Mouse (Mus musculus): Measurements from ENCODE around the gene 4930579G24Rik. TPM values are rescaled to one million over a fixed set of nuclear protein-coding genes. Genes with fewer than 3 reads are reported as not detected.
A peak's percentile ranks its signal among the peaks of the same experiment; 100 is the strongest.

4930579G24Rik gene
- polyA plus RNA-seq (2015; fragmentation: Nextera tagmentation; extraction: Ambion mirVana), result 7.6 and 8.9 TPM in 2 replicates

DNA sequence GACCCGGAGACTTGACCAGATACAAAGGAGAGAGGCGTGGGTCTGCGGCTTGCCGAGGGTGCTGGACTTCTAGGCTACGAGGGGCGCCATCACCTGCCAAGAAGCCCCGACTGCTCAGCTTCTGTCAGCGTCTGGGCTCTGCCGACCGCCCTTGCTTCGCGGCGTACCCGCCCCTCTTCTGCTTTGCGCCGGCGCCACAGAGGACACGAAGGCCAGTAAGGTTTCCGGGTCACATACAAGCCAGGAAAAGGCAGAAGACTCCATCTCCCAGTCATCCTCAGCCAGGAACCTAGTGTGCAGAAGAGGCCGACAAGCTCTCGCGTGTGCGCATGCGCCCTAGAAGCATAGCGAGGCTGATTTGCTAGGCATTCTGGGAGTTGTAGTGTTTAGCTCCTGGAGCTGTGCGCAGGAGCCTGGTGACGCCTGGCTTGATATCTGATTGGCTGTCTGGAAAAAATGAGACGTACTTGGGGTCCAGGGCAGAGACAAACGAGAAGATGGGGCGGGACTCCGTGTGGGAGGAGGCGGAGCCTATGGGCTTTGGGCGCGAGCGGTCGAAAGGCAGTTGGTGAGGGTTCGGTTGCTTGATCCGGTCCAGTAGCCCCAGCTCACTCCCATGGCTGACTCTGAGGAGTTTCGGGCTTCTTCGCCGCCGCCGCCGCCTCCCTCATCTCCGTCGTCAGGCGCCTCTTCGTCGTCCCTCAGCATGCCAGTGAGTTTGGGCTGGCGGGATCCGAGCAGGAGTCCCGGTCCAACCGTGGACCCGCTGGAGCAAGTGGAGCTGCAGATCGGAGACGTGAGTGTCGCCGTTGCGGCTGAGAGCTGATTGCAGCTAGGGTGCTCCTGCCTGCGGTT is at the start of gene 4930579G24Rik:
Gene 4930579G24Rik (plus strand): TSS at position 519 of the 855 bp plus-strand sequence.
- H3K4me3 ChIP-seq (ENCODE audit: low read depth, low read length), result peak within 1 kb of the TSS; percentile 70
- peak; percentile 97 for ATAC-seq
- peak within 1 kb of the TSS; percentile 71 for H3K4me2 ChIP-seq (replicated peaks; ENCODE audit: low read depth)
- no peaks in the 10 kb centered on the region for H3K9me3 ChIP-seq (ENCODE audit: control insufficient read depth)
- H3K27me3 ChIP-seq (replicated peaks; ENCODE audit: control insufficient read depth, insufficient read depth, low read length), result no peaks in the 10 kb centered on the region
- TF ChIP-seq CTCF (IDR thresholded peaks at IDR 0.05; ENCODE audit: low read depth), result no peak
- H3K36me3 ChIP-seq (ENCODE audit: control insufficient read depth, insufficient read depth), result peaks cover 6% of the 10 kb centered on the region
- under 1% methylated on average over 60 of the region's 60 CpGs for WGBS
- H3K9ac ChIP-seq (ENCODE audit: low read depth, low read length), result peak within 1 kb of the TSS; percentile 66
- H3K4me1 ChIP-seq (replicated peaks; ENCODE audit: control insufficient read depth, insufficient read depth, low read length), result no peaks in the 10 kb centered on the region
- peak within 1 kb of the TSS; percentile 92 for H3K27ac ChIP-seq (ENCODE audit: low read depth, low read length)

GRCm38 (mm10) chr3:79579891-79580575 is 48.8 kb upstream of the 4930579G24Rik start:
- Histone ChIP-seq H3K36me3 (ENCODE audit: control insufficient read depth, insufficient read depth) (no peaks in the 10 kb centered on the region), H3K4me3 (ENCODE audit: low read depth, low read length) (no peak overlapping the region), H3K4me1 (replicated peaks; ENCODE audit: control insufficient read depth, insufficient read depth, low read length) (no peaks in the 10 kb centered on the region), H3K9me3 (ENCODE audit: control insufficient read depth) (no peaks in the 10 kb centered on the region), H3K27ac (ENCODE audit: low read depth, low read length) (no peak overlapping the region), H3K4me2 (replicated peaks; ENCODE audit: low read depth) (no peak overlapping the region), H3K9ac (ENCODE audit: low read depth, low read length) (no peak overlapping the region), H3K27me3 (replicated peaks; ENCODE audit: control insufficient read depth, insufficient read depth, low read length) (no peaks in the 10 kb centered on the region)
- no peak for TF ChIP-seq CTCF (IDR thresholded peaks at IDR 0.05; ENCODE audit: low read depth)
- no peak for ATAC-seq
- 47% methylated on average over 5 of the region's 5 CpGs for WGBS

DNA sequence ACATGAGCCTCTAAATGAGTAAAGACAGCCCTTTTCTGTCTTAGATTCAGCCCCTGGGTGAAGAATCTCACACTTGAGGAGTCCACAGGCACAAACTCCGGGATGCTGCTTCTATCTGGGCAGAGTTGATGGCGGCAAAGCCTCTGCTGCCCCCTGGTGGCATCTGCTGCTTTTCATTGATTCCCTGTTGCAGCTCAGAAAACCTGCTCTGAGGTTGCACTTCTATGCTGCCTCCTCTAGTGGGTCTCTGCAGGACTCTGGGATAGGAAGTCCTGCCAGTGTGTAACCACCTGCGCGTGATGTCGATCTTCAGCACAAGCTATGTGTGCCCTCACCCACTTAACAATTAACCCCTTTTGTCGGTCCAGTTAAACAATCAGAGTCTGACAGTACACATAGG is 42.1 kb upstream of the 4930579G24Rik start:
- H3K4me2 ChIP-seq (replicated peaks; ENCODE audit: low read depth), result no peak overlapping the region; the same call in 1 of the 2 replicates
- 3% methylated on average over 6 of the region's 6 CpGs for WGBS
- H3K9ac ChIP-seq (ENCODE audit: low read depth, low read length), result no peak overlapping the region
- no peak overlapping the region for H3K27ac ChIP-seq (ENCODE audit: low read depth, low read length)
- no peaks in the 10 kb centered on the region for H3K27me3 ChIP-seq (replicated peaks; ENCODE audit: control insufficient read depth, insufficient read depth, low read length)
- TF ChIP-seq CTCF (IDR thresholded peaks at IDR 0.05; ENCODE audit: low read depth), result peak; percentile 99
- peak; percentile 80 for ATAC-seq
- no peaks in the 10 kb centered on the region for H3K9me3 ChIP-seq (ENCODE audit: control insufficient read depth)
- H3K4me3 ChIP-seq (ENCODE audit: low read depth, low read length), result no peak overlapping the region
- no peaks in the 10 kb centered on the region for H3K4me1 ChIP-seq (replicated peaks; ENCODE audit: control insufficient read depth, insufficient read depth, low read length)
- H3K36me3 ChIP-seq (ENCODE audit: control insufficient read depth, insufficient read depth), result no peaks in the 10 kb centered on the region

DNA sequence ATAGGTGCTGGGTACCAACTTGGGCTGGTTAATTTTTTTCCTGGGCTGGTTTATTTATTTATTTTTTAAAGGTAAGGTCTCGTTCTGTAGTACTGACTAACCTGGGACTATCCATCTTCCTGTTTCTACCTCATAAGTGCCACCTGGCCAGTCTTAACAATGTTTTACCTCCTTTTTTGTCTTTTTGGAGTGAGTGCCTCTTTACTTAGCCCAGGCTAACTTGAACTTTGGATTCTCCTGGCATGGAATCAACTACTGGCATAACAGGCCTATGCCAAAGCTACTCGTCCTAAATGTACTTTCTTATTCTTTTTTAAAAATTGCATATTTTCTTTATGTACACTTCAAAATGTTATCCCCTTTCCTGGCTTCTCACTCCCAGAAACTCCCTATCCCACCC is 39.2 kb upstream of the 4930579G24Rik start:
- Histone ChIP-seq H3K4me2 (replicated peaks; ENCODE audit: low read depth) (no peak overlapping the region), H3K4me3 (ENCODE audit: low read depth, low read length) (no peak overlapping the region), H3K36me3 (ENCODE audit: control insufficient read depth, insufficient read depth) (peaks cover 4% of the 10 kb centered on the region; the same call in 1 of the 2 replicates), H3K27me3 (replicated peaks; ENCODE audit: control insufficient read depth, insufficient read depth, low read length) (no peaks in the 10 kb centered on the region), H3K27ac (ENCODE audit: low read depth, low read length) (no peak overlapping the region), H3K9me3 (ENCODE audit: control insufficient read depth) (no peaks in the 10 kb centered on the region), H3K9ac (ENCODE audit: low read depth, low read length) (no peak overlapping the region), H3K4me1 (replicated peaks; ENCODE audit: control insufficient read depth, insufficient read depth, low read length) (no peaks in the 10 kb centered on the region)
- 72% methylated on average over 2 of the region's 2 CpGs for whole genome bisulfite sequencing
- ATAC-seq, result no peak
- TF ChIP-seq CTCF (IDR thresholded peaks at IDR 0.05; ENCODE audit: low read depth), result no peak

DNA sequence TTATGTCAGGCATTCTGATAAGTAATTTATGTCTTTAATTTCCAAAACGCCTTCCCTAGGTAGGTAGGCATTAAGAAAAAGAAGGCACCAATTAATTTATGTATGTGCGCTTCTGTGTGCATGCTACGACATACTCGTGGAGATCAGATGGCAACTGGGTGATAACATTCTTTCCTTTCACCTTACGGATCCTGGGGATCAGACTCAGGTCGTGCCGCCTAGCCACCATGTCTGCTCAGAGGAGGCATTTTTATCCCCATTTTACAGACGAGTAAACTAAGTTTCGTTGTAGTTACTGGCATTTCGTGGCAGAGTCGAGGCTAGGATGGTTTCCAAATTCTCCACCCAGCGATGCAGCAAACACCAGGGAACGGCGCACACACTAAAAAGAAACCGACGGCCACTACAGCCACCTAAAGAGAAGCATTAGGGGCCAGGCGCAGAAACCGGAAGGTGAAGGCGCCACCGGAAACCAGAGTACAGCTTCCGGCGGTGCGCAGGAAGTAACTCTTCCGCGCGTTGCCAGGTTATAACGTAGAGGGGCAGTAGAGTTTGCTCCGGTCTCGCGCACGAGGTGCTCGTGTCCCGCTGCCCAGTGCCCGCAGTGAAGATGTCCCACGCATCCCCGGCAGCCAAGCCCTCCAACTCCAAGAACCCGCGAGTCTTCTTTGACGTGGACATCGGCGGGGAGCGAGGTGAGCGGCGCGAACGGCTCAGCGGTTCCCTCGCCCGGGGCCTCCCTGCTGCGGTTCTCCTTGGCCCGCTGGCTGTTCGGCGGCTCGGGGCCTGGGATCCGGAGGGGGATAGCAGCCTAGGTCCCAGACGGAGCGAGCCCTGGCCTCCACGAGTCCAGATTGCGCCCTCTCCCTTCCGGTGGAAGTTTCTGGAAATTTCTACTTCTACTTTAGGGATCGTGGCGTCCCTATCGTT is 37.8 kb upstream of the 4930579G24Rik start, which contains the start of gene Ppid:
Gene Ppid (plus strand): TSS at position 480 of the 930 bp plus-strand sequence.
- H3K4me2 ChIP-seq (replicated peaks; ENCODE audit: low read depth), result peak within 1 kb of the TSS; percentile 68
- peak; percentile 82 for ATAC-seq
- peaks cover 13% of the 10 kb centered on the region for H3K36me3 ChIP-seq (ENCODE audit: control insufficient read depth, insufficient read depth)
- H3K27me3 ChIP-seq (replicated peaks; ENCODE audit: control insufficient read depth, insufficient read depth, low read length), result no peaks in the 10 kb centered on the region
- no peaks in the 10 kb centered on the region for H3K9me3 ChIP-seq (ENCODE audit: control insufficient read depth)
- H3K27ac ChIP-seq (ENCODE audit: low read depth, low read length), result peak within 1 kb of the TSS; percentile 86
- 3% methylated on average over 63 of the region's 63 CpGs for WGBS
- H3K9ac ChIP-seq (ENCODE audit: low read depth, low read length), result peak within 1 kb of the TSS; percentile 87
- H3K4me1 ChIP-seq (replicated peaks; ENCODE audit: control insufficient read depth, insufficient read depth, low read length), result no peaks in the 10 kb centered on the region
- TF ChIP-seq CTCF (IDR thresholded peaks at IDR 0.05; ENCODE audit: low read depth), result peak; percentile 43
- H3K4me3 ChIP-seq (ENCODE audit: low read depth, low read length), result peak within 1 kb of the TSS; percentile 93

Data from intestine, postnatal 0 days (tissue).